Mouse (Mus musculus): Measurements from ENCODE around the gene Olfr615. TPM values are rescaled to one million over a fixed set of nuclear protein-coding genes. Genes with fewer than 3 reads are reported as not detected.

Gene Olfr615
- polyA plus RNA-seq, 1 experiment from 2014 or later = not detected

DNA sequence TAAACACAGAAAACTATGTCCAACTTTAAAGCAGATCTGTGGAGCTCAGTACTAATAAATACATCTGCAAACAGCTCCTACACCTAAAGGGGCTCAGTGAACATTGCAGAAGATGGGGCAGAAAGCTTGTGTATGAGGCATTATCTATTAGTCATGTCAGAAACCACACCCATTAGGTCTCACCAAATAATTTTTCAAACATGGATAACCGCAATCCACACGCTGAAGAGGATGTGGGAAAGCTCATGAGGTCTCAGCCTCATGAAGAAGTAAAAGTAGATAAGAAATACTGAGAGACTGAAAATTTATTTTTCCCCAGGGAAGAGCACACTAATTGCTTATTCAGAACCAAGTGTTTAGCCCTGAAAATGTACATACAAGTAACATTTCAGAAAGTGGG lies 51.5 kb downstream of the Olfr615 start:
- H3K27me3 ChIP-seq (ENCODE audit: control insufficient read depth, insufficient read depth, low read length) = no peaks in the 10 kb centered on the region
- no peaks in the 10 kb centered on the region for H3K9me3 ChIP-seq (replicated peaks; ENCODE audit: control insufficient read depth, low read length)
- H3K9ac ChIP-seq (ENCODE audit: low read length) = no peak overlapping the region
- no peak for ATAC-seq (replicated peaks; ENCODE audit: extremely low read depth, insufficient read depth, low FRiP score)
- no peaks in the 10 kb centered on the region for H3K36me3 ChIP-seq (ENCODE audit: control insufficient read depth, insufficient read depth)
- no peaks in the 10 kb centered on the region for H3K4me1 ChIP-seq (ENCODE audit: control insufficient read depth, insufficient read depth, low read length)
- H3K4me3 ChIP-seq (ENCODE audit: low read length) = no peak overlapping the region
- no peak overlapping the region for H3K4me2 ChIP-seq (ENCODE audit: low read depth, low read length)
- H3K27ac ChIP-seq (ENCODE audit: low read length) = no peak overlapping the region
- 69% methylated on average over 2 of the region's 2 CpGs for WGBS

DNA sequence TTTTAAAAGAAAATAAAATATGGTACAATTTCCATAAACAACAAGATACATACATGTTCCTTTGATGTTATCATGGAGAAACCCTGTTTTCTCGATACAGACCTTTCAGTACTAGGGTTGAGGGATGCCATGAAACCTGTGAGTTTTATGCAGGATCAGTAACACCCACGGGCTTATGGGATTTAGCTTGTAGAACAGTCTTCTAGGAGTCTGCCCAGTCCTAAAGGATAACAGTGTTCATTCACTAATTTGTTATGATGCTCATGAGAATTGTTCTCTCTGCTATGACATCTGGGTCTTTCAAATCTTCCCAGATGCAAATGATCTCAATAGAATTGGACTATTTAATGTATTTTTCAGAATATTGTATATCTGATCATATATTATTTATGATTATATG lies 56.6 kb downstream of the Olfr615 start, which contains the start of gene Olfr620:
Gene Olfr620 (minus strand): TSS at position 101 of the 400 bp plus-strand sequence.
- Histone ChIP-seq H3K9me3 (replicated peaks; ENCODE audit: control insufficient read depth, low read length) (no peaks in the 10 kb centered on the region), H3K4me2 (ENCODE audit: low read depth, low read length) (no peak within 1 kb of the TSS), H3K36me3 (ENCODE audit: control insufficient read depth, insufficient read depth) (no peaks in the 10 kb centered on the region), H3K9ac (ENCODE audit: low read length) (no peak within 1 kb of the TSS), H3K27ac (ENCODE audit: low read length) (no peak within 1 kb of the TSS), H3K4me1 (ENCODE audit: control insufficient read depth, insufficient read depth, low read length) (no peaks in the 10 kb centered on the region), H3K4me3 (ENCODE audit: low read length) (no peak within 1 kb of the TSS), H3K27me3 (ENCODE audit: control insufficient read depth, insufficient read depth, low read length) (no peaks in the 10 kb centered on the region)
- no peak for ATAC-seq (replicated peaks; ENCODE audit: extremely low read depth, insufficient read depth, low FRiP score)
- WGBS = 69% methylated on average over 2 of the region's 2 CpGs

Small RNAs within 50 kb of the gene (microRNA-seq; reads per million reads assigned to microRNA genes)
- gene Gm26506 = not detected

Other genes with a start within 250 kb of the Olfr615 start
- gene Olfr597, start 239.8 kb upstream of the Olfr615 start, polyA plus RNA-seq (2015; fragmentation: Nextera tagmentation; extraction: Ambion mirVana) = not detected in 2 replicates
- not detected in 2 replicates for gene Olfr598, start 232.5 kb upstream of the Olfr615 start, polyA plus RNA-seq (2015; fragmentation: Nextera tagmentation; extraction: Ambion mirVana)
- gene Olfr599, start 220.2 kb upstream of the Olfr615 start, polyA plus RNA-seq (2015; fragmentation: Nextera tagmentation; extraction: Ambion mirVana) = not detected in 2 replicates
- not detected in 2 replicates for gene Olfr600, start 206.4 kb upstream of the Olfr615 start, polyA plus RNA-seq (2015; fragmentation: Nextera tagmentation; extraction: Ambion mirVana)
- gene Olfr601, start 193.4 kb upstream of the Olfr615 start, polyA plus RNA-seq (2015; fragmentation: Nextera tagmentation; extraction: Ambion mirVana) = not detected in 2 replicates
- gene Olfr603, start 169.9 kb upstream of the Olfr615 start, polyA plus RNA-seq (2015; fragmentation: Nextera tagmentation; extraction: Ambion mirVana) = not detected in 2 replicates
- not detected in 2 replicates for gene Usp17lc, start 141.0 kb upstream of the Olfr615 start, polyA plus RNA-seq (2015; fragmentation: Nextera tagmentation; extraction: Ambion mirVana)
- gene Olfr605, start 110.6 kb upstream of the Olfr615 start, polyA plus RNA-seq (2015; fragmentation: Nextera tagmentation; extraction: Ambion mirVana) = not detected in 2 replicates
- not detected in 2 replicates for gene Olfr606, start 107.0 kb upstream of the Olfr615 start, polyA plus RNA-seq (2015; fragmentation: Nextera tagmentation; extraction: Ambion mirVana)
- 0.32 and 0.55 TPM in 2 replicates for gene Olfr607, start 91.9 kb upstream of the Olfr615 start, polyA plus RNA-seq (2015; fragmentation: Nextera tagmentation; extraction: Ambion mirVana)
- gene Olfr608, start 86.2 kb upstream of the Olfr615 start, polyA plus RNA-seq (2015; fragmentation: Nextera tagmentation; extraction: Ambion mirVana) = 0.91 and 1.2 TPM in 2 replicates
- gene Olfr609, start 58.0 kb upstream of the Olfr615 start, polyA plus RNA-seq (2015; fragmentation: Nextera tagmentation; extraction: Ambion mirVana) = not detected in 2 replicates
- gene Olfr610, start 44.0 kb upstream of the Olfr615 start, polyA plus RNA-seq (2015; fragmentation: Nextera tagmentation; extraction: Ambion mirVana) = not detected in 2 replicates
- gene Olfr611, start 35.2 kb upstream of the Olfr615 start, polyA plus RNA-seq (2015; fragmentation: Nextera tagmentation; extraction: Ambion mirVana) = not detected in 2 replicates
- gene Olfr612, start 13.4 kb upstream of the Olfr615 start, polyA plus RNA-seq (2015; fragmentation: Nextera tagmentation; extraction: Ambion mirVana) = not detected in 2 replicates
- not detected in 2 replicates for gene Olfr613, start 8.0 kb upstream of the Olfr615 start, polyA plus RNA-seq (2015; fragmentation: Nextera tagmentation; extraction: Ambion mirVana)
- gene Olfr616, start 13.1 kb downstream of the Olfr615 start, polyA plus RNA-seq (2015; fragmentation: Nextera tagmentation; extraction: Ambion mirVana) = not detected in 2 replicates
- not detected in 2 replicates for gene Olfr617, start 17.0 kb downstream of the Olfr615 start, polyA plus RNA-seq (2015; fragmentation: Nextera tagmentation; extraction: Ambion mirVana)
- gene Olfr618, start 34.0 kb downstream of the Olfr615 start, polyA plus RNA-seq (2015; fragmentation: Nextera tagmentation; extraction: Ambion mirVana) = not detected in 2 replicates
- not detected in 2 replicates for gene Olfr619, start 44.5 kb downstream of the Olfr615 start, polyA plus RNA-seq (2015; fragmentation: Nextera tagmentation; extraction: Ambion mirVana)
- not detected in 2 replicates for gene Olfr620, start 56.5 kb downstream of the Olfr615 start, polyA plus RNA-seq (2015; fragmentation: Nextera tagmentation; extraction: Ambion mirVana)
- not detected in 2 replicates for gene Olfr622, start 86.6 kb downstream of the Olfr615 start, polyA plus RNA-seq (2015; fragmentation: Nextera tagmentation; extraction: Ambion mirVana)
- not detected in 2 replicates for gene Olfr623, start 107.6 kb downstream of the Olfr615 start, polyA plus RNA-seq (2015; fragmentation: Nextera tagmentation; extraction: Ambion mirVana)
- 0.03 and 0.04 TPM in 2 replicates for gene Olfr624, start 115.1 kb downstream of the Olfr615 start, polyA plus RNA-seq (2015; fragmentation: Nextera tagmentation; extraction: Ambion mirVana)
- gene Olfr625-ps1, start 126.6 kb downstream of the Olfr615 start, polyA plus RNA-seq (2015; fragmentation: Nextera tagmentation; extraction: Ambion mirVana) = not detected in 2 replicates
- gene Olfr243, start 158.6 kb downstream of the Olfr615 start, polyA plus RNA-seq (2015; fragmentation: Nextera tagmentation; extraction: Ambion mirVana) = not detected in 2 replicates
- not detected in 2 replicates for gene Olfr628, start 174.3 kb downstream of the Olfr615 start, polyA plus RNA-seq (2015; fragmentation: Nextera tagmentation; extraction: Ambion mirVana)
- not detected in 2 replicates for gene Olfr629, start 188.9 kb downstream of the Olfr615 start, polyA plus RNA-seq (2015; fragmentation: Nextera tagmentation; extraction: Ambion mirVana)
- not detected in 2 replicates for gene Olfr630, start 201.3 kb downstream of the Olfr615 start, polyA plus RNA-seq (2015; fragmentation: Nextera tagmentation; extraction: Ambion mirVana)
- not detected in 2 replicates for gene Olfr69, start 215.5 kb downstream of the Olfr615 start, polyA plus RNA-seq (2015; fragmentation: Nextera tagmentation; extraction: Ambion mirVana)
- not detected in 2 replicates for gene Olfr68, start 223.6 kb downstream of the Olfr615 start, polyA plus RNA-seq (2015; fragmentation: Nextera tagmentation; extraction: Ambion mirVana)
- gene Olfr67, start 235.7 kb downstream of the Olfr615 start, polyA plus RNA-seq (2015; fragmentation: Nextera tagmentation; extraction: Ambion mirVana) = not detected in 2 replicates